Mouse (Mus musculus): ENCODE data around the gene Calhm3.

The Calhm3 gene

GRCm38 (mm10) chr19:47121054-47121453, 36.5 kb downstream of the Calhm3 start:
- peak; percentile 68 for DNase-seq (ENCODE audit: low read depth, low spot score)

- DNase-seq (ENCODE audit: low read depth, low spot score) = no peak
Measured at GRCm38 (mm10) chr19:47118634-47119033, 38.9 kb downstream of the Calhm3 start.

GRCm38 (mm10) chr19:47104641-47105271, 52.8 kb downstream of the Calhm3 start:
- no peak for DNase-seq (ENCODE audit: low read depth, low spot score)

Data from ZHBTc4 (cell line).